Mouse (Mus musculus): ENCODE measurements around the gene Sipa1l3.

Sipa1l3 gene

DNA sequence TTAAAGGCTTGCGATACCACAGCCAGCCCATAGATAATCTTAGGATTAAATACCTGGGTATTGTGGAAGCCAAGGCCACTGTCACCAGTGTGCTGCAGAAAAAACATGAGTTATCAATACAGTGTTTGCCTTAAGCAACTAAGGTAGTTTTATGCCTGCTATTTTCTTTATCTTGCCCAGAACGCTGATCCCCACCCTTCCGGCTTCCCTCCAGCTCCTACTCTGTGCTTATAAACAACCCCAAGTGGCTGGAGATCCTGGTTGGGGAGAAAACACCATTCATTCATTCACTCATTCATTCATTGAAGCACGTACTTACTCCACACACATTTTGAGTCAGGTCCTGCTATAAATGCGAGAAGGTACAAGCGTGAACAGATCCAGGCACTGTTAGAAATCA lies 233.9 kb downstream of the Sipa1l3 start:
- no peak for DNase-seq (ENCODE audit: low read depth, low spot score)

DNA sequence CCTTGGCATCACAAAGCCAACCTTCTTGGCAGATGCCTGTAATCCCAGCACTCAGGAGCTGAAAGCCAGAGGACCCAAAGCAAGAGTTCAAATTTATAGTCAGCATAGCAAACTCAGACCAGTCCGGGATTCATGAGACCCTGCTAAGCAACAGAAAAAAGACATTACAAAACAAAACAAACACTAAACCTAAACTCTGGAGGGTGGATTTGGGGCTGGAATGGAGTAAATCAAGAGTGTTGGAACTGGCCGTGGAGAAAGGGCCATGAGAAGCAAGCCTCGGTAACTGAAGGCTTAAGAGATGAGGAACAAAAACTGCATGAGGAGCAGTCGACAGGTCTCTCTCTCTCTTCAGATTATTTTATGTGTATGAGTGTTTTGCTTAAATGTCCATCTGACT lies 234.6 kb downstream of the Sipa1l3 start:
- DNase-seq (ENCODE audit: low read depth, low spot score): no peak

DNA sequence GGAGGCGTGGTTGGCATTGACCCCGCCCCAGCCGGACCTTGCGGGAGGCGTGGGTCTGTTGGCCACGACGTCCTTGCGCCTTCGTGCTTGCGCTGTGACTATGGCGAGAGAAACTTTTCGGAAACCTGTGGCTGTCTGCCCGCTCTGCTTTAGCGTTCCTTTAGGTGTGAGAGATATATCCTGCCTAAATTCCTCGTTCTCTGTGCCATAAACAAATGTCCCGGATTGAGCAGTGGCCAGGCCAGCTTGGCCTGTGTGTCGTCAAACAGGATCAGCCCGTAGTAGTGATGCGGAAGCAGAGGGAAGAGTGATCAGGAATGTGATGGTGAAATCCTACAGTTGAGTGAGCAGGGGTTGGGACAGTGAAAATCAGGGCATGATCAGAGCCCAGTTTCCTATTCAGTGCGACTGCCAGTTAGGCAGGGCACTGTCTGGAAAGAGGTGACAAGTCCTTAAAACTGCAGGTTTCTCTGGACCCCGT lies 236.3 kb downstream of the Sipa1l3 start:
- no peak for DNase-seq (ENCODE audit: low read depth, low spot score)

DNA sequence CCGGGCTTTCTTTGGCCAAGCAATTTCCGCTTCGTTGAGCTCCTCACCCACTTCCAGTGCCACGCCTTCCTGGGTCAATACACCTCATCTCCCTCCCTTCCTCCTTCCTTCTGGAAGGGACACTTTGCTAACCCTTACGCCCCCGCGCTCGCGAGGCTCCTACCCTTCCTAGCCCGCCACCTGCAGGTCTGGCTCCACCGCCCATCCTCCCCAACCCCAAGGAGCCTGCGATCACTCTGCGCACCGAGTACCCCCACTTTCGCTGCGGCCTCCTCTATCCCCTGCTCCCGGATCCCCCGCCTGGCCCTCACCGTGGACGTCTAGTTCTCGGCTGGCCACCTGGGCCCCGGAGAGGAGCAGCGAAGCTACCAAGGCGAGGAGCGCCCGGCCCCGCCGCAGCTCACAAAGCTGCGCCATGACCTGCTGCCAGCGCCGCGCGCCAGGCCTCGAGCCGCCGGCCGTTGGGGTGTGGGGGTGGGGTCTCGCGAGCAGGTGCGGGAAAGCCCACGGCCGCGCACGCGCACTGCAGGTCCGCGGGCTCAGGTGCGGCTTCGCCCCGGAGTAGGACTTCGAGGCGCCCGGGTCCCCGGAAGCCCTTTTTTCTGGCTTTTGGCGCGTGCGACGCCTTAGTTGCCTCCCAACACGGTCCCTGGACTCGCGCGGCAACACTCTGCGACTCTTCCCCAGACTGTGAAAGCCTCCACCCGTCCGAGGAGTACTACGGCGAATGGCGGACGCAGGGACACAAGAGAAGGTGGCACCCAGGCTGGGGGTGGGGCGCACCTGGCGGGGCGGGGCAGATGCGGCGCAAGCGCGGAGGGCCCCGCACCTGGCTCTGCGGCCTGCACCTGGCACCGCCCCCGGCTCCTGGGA lies 237.0 kb downstream of the Sipa1l3 start, which contains the start of gene Spint2:
Gene Spint2, minus strand, starts transcription at position 712 of the 873 bp plus-strand sequence.
- DNase-seq (ENCODE audit: low read depth, low spot score): peak; percentile 91

DNA sequence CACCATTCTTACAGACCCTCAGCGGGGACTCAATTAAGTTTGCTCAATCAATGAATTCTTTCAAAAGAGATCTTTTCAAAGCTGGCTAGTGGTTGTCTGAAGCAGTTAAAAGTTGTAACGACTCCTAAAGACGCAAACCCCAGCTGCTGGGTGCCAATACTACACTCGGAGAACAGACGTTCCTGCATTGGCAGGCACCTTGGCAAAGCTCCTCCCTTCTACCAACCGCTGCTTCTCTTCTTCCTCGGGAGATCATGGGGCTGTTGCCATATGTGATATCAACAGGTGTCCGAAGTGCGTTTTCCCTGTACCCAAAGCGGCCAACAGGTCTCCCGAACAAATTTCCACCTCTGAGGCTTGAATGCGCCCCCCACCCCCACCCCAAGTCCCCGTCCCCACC lies 237.6 kb downstream of the Sipa1l3 start:
- DNase-seq (ENCODE audit: low read depth, low spot score): no peak

DNA sequence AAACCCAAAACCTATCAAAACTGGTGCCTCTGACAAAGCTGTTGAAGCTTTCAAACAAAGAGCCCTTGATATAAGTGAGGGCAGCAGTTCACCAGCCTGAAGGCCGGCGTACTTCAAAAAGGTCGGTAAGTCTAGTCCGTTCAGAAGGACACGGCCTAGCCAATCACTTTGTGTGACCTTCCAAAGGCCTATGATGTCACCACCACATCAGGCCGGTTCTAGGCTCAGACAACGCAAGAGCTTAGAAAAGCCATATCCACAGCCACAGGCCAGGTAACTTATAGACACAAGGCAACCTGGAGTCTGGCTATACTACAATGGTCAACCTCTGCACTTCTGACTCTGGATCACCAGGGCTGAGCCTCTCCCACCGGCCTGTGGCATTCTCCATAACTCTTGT lies 238.5 kb downstream of the Sipa1l3 start:
- no peak for DNase-seq (ENCODE audit: low read depth, low spot score)

DNA sequence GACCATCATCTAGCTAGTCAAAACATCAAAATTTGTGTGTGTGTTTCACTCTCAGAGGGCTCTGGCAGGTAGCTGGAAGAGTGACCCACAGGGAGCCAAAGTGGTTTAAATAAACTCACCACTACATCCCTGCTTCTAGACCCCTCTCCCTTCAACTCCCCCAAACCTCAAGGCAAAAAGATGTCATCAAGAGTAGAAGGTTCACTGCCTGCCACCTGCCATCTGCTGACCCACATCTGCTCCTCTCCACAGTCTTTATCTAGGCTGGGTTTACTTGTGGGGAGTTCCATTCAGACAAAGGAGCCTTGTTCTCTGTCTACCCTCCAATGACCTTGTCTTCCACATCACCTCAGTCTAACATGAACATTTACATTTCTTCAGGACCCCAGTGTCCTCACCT lies 239.2 kb downstream of the Sipa1l3 start:
- DNase-seq (ENCODE audit: low read depth, low spot score): no peak

DNA sequence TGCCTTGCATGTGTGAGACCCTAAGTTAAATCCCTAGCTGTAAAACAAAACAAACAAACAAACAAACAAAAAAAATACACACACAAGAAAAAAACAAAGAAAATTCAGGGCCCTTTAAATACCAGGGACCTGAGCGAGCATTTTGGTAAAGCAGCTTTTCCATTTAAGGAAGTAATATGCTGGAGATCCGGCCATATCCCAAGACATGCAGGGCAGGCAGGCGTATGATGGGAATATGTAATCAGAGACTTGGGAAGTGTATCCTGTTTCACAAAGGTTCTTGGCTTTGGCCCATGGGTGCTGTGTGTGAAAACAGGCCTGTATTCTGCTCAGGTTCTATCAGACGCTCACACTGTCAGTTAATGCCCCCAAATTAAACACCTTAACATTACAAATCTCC lies 240.9 kb downstream of the Sipa1l3 start:
- no peak for DNase-seq (ENCODE audit: low read depth, low spot score)

DNA sequence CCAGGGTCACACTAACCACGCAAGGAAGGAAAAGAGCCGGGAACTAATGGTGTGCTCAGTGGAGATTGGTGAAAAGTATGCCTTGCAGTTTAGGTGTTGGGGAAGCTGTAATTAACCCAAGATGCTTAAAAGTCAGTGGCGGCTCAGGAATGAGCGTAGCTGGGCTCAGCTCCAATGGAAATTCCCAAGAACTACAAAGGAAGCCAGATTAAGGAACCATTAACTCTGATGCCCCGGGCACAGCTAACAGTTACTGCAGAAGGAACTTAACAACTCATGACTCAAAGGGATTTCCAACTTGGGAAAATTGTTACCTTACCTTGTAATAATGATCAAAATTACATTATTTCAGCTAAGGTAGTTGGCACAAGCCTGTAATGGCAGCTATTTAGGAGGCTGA lies 241.7 kb downstream of the Sipa1l3 start:
- no peak for DNase-seq (ENCODE audit: low read depth, low spot score)

DNA sequence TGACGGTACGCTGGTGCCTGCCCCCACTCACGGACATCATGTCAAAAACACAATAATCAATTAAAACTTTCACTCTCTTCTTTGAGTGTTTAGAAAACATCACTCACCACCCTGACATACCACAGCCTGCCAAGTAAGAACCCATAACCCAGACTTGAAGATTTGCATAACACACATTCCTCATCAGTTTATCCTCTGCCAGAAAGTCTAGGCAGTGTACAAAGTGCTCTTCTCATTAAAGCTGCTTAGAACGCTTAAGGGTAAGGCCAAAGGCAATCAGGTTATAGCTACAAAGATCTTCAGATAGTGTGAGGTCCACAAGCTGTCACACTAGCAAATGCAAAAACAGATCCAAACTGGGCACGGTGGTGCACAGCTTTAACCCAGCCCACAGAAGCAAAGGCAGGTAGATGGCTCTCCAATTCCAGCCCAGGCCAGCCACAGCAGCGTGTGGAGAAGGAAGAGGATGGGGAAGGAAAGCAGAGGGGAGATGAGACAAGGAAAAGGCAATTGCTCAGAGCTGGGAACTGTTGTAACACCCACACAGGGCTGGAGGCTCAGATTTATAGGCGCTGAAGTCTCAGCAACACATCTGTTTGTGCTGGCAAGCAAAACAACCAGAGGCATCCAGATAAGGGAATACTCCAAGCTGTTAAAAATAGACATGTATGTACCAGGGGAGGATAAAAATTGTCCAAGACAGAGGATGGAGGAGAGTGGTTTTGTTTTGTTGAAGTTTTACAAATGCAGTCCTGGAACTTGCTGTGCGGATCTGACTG lies 246.6 kb downstream of the Sipa1l3 start:
- DNase-seq (ENCODE audit: low read depth, low spot score): no peak

DNA sequence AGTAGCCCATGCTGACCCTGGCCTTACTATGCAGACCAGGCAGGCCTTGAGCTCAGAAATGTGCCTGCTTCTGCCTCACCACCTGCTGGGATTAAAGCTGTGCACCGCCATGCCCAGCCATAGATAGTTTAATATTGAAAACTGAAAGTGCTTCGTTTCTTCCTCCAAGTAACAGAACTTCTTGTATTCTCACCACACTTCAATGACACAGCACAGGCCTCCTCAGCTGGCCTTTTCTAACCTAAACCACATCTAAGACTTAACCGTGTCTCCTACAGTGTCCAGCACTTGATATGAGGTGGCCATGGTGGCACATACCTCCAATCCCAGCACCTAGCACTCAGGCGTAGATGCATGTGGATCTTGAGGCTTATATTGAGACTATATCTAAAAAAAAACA lies 248.0 kb downstream of the Sipa1l3 start:
- DNase-seq (ENCODE audit: low read depth, low spot score): no peak
